Mouse (Mus musculus): ENCODE measurements around the gene Eif4g3.

DNA sequence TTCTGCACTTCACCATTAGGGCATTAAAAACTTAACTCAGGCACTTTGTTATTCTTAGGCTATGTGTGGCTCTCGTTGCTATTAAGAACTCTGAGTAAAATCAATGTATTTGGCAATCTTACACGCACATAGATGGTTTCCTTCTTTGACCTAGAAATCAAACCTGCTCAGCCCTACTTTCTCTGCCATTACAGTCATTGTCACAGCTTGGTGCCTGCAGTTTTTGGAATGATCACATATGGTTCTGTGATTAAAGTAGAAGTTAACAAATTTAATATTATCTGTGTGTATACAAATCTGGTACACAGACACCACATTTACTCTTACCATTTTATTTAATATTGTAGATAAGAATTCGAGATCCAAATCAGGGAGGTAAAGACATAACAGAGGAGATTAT is 112.1 kb downstream of the Eif4g3 start:
- TF ChIP-seq POLR2A (IDR thresholded peaks at IDR 0.05; ENCODE audit: insufficient read depth, low read depth, low read length) (no peak), CTCF (IDR thresholded peaks at IDR 0.05; ENCODE audit: insufficient read depth, low read depth, low read length) (no peak)
